Mouse (Mus musculus): ENCODE data around the gene Dock8. TPM values are rescaled to one million over a fixed set of nuclear protein-coding genes. Genes with fewer than 3 reads are reported as not detected.
"Not testable (repeated sequence)": the region's sequence is repeated elsewhere in the genome, so short reads cannot be mapped to it uniquely, and the experiment has no call there.

Dock8 gene
- polyA plus RNA-seq, 1 experiment from 2014 or later = 4.2 TPM

DNA sequence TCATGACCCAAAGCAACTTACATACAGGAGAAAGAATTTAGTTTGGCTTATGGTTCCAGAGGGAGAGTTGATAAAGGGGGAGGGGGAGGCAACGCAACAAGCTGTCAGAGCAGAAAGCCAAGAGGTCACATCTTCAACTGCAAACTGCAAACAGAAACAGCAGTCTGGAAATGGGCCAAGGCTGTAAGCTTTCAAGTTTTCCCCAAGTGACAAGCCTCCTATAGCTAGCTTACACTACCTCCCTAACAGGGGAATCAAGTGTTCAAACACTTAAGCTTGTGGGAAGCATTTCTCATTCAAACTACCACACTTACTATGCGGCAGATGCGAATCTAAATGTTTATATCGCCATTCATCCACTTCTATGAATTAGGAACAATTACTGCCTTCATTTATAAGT, 4.5 kb downstream of the Dock8 start:
- Histone ChIP-seq H3K4me2 (no peak overlapping the region), H3K4me1 (peaks cover 17% of the 10 kb centered on the region), H3K36me3 (no peaks in the 10 kb centered on the region), H3K9ac (no peak overlapping the region), H3K27ac (no peak overlapping the region), H3K27me3 (peaks cover 41% of the 10 kb centered on the region), H3K4me3 (replicated peaks) (no peak overlapping the region), H3K9me3 (replicated peaks) (no peaks in the 10 kb centered on the region)
- ATAC-seq (replicated peaks; ENCODE audit: low FRiP score) = no peak
- WGBS = 65% methylated on average over 4 of the region's 4 CpGs

DNA sequence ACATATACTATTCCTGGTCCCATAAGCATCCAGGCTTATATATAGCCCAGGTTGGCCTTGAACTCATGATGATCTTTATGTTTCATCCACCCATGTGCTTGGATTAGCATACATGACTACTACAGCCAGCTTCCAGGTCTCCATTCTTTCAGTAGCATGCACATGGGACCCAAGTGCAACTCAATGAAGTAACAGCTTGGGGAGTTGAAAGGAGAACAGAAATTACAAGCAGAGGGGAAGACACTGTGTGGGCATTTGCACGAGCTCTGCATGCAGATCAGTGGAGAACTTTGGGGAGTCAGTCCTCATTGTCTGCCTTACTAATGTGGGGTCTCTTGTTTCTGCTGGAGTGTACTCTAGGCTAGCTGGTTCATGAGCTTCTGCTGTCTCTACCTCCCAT, 7.4 kb downstream of the Dock8 start:
- no peak for ATAC-seq (replicated peaks; ENCODE audit: low FRiP score)
- Histone ChIP-seq H3K9me3 (replicated peaks) (no peaks in the 10 kb centered on the region), H3K27me3 (peaks cover 15% of the 10 kb centered on the region), H3K4me3 (replicated peaks) (no peak overlapping the region), H3K4me1 (peaks cover 4% of the 10 kb centered on the region), H3K9ac (no peak overlapping the region), H3K4me2 (no peak overlapping the region), H3K27ac (no peak overlapping the region), H3K36me3 (no peaks in the 10 kb centered on the region)
- WGBS = 70% methylated on average over 1 of the region's 1 CpGs

DNA sequence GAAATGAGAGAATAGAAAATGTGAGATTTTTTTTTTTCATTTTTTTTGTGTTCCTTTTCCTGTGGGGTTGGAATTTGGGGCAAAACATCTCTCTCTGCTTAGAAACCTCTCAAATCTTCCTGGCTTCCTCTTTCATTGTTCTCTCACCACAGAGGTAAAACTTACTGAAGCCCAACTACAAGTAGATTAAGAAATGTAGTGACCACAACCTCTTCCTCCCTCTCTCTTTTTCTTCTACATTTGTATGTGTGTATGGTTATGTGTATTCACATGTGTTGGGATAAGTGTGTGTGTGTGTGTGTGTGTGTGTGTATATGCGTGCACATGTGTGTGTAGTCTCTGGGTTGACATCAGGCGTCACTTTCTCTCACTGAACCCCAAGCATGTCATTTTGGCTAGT, 9.2 kb downstream of the Dock8 start:
- ATAC-seq (replicated peaks; ENCODE audit: low FRiP score) = no peak
- Histone ChIP-seq H3K4me1 (peaks cover 4% of the 10 kb centered on the region), H3K9ac (no peak overlapping the region), H3K4me3 (replicated peaks) (no peak overlapping the region), H3K36me3 (no peaks in the 10 kb centered on the region), H3K27me3 (no peaks in the 10 kb centered on the region), H3K27ac (no peak overlapping the region), H3K9me3 (replicated peaks) (no peaks in the 10 kb centered on the region), H3K4me2 (no peak overlapping the region)
- 86% methylated on average over 2 of the region's 2 CpGs for WGBS

DNA sequence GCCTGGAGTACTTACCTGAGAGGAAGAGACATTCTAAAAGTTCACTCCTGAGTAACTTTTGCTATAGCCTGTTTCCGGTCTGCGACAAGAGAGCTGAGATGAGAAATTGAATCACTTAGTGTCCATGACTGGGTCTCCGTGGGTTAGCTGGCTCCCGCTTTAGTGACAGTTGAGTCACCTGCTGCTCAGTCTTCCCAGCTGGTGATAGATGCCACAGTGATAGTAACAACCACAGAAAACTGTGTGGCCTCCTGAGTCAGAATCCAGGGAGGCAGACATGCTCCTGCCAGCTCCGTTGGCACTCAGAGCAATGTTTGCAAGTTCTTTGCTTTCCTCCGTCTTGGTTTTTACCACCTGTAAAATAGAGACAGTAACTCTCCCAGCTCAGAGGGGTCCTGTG, 23.4 kb downstream of the Dock8 start:
- Histone ChIP-seq H3K9me3 (replicated peaks) (no peaks in the 10 kb centered on the region), H3K4me3 (replicated peaks) (no peak overlapping the region), H3K36me3 (no peaks in the 10 kb centered on the region), H3K27ac (no peak overlapping the region), H3K27me3 (no peaks in the 10 kb centered on the region), H3K4me2 (no peak overlapping the region), H3K4me1 (no peaks in the 10 kb centered on the region), H3K9ac (no peak overlapping the region)
- WGBS = 91% methylated on average over 6 of the region's 6 CpGs
- ATAC-seq (replicated peaks; ENCODE audit: low FRiP score) = no peak

DNA sequence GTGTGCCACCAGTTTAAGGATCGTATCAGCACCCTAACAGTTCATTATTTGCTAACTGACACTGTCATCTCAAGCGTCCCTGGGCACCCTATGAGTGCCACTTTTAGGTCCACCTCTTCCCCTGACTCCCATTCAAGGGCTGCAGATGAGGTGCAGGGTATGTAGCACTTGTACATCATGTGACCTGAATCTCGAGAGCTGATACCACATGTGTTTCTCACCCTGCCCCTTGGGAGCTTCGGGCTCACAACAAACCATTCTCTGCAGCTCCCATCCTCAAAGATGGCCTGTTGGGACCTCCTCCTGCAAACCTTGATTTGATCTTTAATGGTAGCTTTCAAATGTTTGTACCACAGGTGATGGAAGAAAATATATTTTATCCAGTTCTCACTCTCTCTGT, 32.4 kb downstream of the Dock8 start:
- H3K4me1 ChIP-seq = peaks cover 22% of the 10 kb centered on the region
- 80% methylated on average over 4 of the region's 4 CpGs for WGBS
- no peak overlapping the region for H3K4me2 ChIP-seq
- H3K9me3 ChIP-seq (replicated peaks) = no peaks in the 10 kb centered on the region
- H3K36me3 ChIP-seq = no peaks in the 10 kb centered on the region
- no peaks in the 10 kb centered on the region for H3K27me3 ChIP-seq
- H3K27ac ChIP-seq = no peak overlapping the region
- H3K9ac ChIP-seq = no peak overlapping the region
- no peak for ATAC-seq (replicated peaks; ENCODE audit: low FRiP score)
- no peak overlapping the region for H3K4me3 ChIP-seq (replicated peaks)

DNA sequence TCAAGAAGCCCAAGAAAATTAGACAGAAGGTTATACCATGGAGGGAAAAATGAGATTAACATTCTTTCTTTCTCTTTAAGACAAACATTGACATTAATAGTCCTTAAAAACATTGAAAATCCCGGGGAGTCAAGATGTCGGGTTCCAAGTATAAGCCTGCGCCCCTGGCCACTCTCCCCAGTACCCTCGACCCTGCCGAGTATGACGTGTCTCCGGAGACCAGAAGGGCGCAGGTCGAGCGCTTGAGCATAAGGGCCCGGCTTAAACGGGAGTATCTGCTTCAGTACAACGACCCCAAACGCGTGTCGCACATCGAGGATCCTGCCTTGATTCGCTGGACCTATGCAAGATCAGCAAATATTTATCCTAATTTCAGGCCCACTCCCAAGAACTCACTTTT, 33.7 kb downstream of the Dock8 start:
- not testable (repeated sequence) for H3K36me3 ChIP-seq; H3K27ac ChIP-seq; ATAC-seq (replicated peaks; ENCODE audit: low FRiP score); H3K4me3 ChIP-seq (replicated peaks); H3K9me3 ChIP-seq (replicated peaks); H3K4me2 ChIP-seq; H3K27me3 ChIP-seq; H3K9ac ChIP-seq
- peaks cover 28% of the 10 kb centered on the region for H3K4me1 ChIP-seq
- WGBS = 78% methylated on average over 7 of the region's 18 CpGs

DNA sequence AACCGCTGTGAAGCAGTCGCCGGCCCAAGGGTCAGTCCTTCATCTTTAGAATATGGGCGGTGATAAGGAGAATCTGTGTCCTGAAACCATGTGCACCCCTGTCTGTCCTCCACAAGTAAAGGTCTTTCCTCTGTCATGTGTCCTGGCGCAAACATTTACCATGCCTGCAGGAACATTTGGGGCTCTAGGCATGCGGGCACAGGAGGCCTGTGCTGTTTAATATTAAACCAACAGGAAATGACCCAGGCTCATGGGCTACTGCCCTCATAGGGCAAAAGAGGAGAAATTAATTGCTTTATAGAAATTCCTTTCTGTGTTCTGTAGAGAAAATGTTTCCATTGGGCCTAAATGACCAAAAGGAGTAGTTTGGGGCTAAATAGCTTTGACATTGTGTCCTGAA, 36.5 kb downstream of the Dock8 start:
- Histone ChIP-seq H3K36me3 (no peaks in the 10 kb centered on the region), H3K9me3 (replicated peaks) (no peaks in the 10 kb centered on the region), H3K27me3 (no peaks in the 10 kb centered on the region), H3K4me1 (peaks cover 34% of the 10 kb centered on the region), H3K9ac (no peak overlapping the region), H3K27ac (peak overlapping the region; percentile 84), H3K4me3 (replicated peaks) (no peak overlapping the region), H3K4me2 (no peak overlapping the region)
- 75% methylated on average over 6 of the region's 6 CpGs for WGBS
- ATAC-seq (replicated peaks; ENCODE audit: low FRiP score) = peak; percentile 66

DNA sequence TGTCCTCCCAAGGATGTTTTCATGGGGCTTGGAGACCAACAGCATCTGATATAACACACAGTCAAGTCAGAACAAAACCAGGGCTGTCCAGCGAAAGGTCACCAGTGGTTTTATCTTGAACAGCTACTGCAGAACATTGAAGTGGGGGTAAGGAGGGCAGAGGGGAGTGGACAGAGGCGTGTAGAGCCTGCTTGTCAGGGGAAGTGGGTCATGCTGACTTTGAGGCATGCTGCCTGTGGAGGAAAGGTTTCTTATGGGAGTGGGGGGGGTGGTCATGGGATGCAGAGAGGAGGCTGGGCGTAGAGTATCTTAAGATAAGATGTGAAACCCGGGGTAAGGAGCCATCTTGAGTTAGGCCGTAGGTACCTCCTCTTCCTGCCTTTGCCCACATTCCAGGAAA, 37.5 kb downstream of the Dock8 start:
- WGBS = 77% methylated on average over 5 of the region's 5 CpGs
- H3K9me3 ChIP-seq (replicated peaks) = no peaks in the 10 kb centered on the region
- no peaks in the 10 kb centered on the region for H3K36me3 ChIP-seq
- no peak overlapping the region for H3K9ac ChIP-seq
- ATAC-seq (replicated peaks; ENCODE audit: low FRiP score) = no peak
- H3K27me3 ChIP-seq = no peaks in the 10 kb centered on the region
- no peak overlapping the region for H3K4me3 ChIP-seq (replicated peaks)
- H3K27ac ChIP-seq = peak overlapping the region; percentile 84
- no peak overlapping the region for H3K4me2 ChIP-seq
- H3K4me1 ChIP-seq = peaks cover 39% of the 10 kb centered on the region

DNA sequence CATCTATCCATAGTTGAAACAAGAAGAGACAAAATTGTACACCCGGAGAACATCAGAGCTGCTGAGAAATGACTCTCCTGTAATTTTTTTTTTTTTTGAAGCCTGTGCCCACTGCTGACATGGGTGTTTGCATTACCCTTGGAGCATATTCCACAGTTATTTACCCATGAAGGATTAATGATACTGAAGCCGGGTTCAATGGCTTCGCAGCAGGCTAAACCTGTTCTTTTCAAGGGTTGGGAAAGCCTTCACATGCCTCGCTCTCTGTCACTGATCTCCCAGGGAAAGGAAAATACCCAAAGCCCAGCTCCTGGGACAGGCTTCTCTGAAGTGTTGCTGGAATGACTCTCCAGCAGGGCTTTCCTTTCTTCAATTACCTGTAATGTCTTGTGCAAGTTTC, 37.9 kb downstream of the Dock8 start:
- Histone ChIP-seq H3K27me3 (no peaks in the 10 kb centered on the region), H3K27ac (peak overlapping the region; percentile 84), H3K9me3 (replicated peaks) (no peaks in the 10 kb centered on the region), H3K4me1 (peaks cover 39% of the 10 kb centered on the region), H3K4me3 (replicated peaks) (no peak overlapping the region), H3K36me3 (no peaks in the 10 kb centered on the region), H3K4me2 (no peak overlapping the region), H3K9ac (no peak overlapping the region)
- ATAC-seq (replicated peaks; ENCODE audit: low FRiP score) = no peak
- WGBS = 77% methylated on average over 4 of the region's 4 CpGs

DNA sequence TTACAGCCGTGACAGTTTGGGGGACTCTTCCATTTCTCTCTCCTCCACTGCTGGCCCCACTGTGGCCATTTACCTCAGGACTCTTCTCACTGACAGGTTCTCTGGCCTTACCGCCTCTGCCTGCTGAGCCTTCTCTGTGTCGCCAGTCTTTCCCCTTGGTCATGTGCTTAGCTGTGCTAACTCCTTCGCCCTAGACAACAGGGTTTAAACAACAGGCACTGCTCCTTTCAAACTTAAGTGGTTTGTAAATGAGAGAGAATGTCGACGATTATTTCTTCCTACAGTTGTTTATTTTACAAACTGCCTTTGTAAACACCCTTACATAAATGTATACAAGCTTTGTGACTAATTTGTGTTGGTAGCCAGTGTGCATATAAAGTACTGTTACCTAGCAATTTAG, 39.0 kb downstream of the Dock8 start:
- ATAC-seq (replicated peaks; ENCODE audit: low FRiP score) = no peak

DNA sequence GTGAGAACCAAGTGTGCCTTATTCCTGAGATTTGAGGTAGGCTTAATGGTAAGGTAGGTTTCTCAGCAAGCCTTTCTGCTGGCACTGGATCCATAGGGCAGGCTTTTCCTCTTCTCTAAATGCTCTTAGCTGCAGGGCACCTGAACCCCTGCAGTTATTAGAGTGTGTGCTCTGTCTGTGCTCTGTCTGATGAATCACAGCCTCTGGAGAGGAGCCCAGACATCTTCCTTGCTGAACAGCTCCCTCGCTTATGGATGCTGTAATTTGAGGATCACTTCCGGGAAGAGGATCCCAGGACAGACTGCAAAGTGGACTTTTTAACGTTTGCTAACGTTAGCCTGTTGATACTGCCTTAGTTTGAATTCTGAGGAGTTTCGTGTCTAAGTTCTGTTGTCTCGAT, 41.9 kb downstream of the Dock8 start:
- Histone ChIP-seq H3K4me3 (replicated peaks) (no peak overlapping the region), H3K9ac (no peak overlapping the region), H3K4me1 (peaks cover 22% of the 10 kb centered on the region), H3K27me3 (no peaks in the 10 kb centered on the region), H3K9me3 (replicated peaks) (no peaks in the 10 kb centered on the region), H3K4me2 (no peak overlapping the region), H3K27ac (no peak overlapping the region), H3K36me3 (no peaks in the 10 kb centered on the region)
- ATAC-seq (replicated peaks; ENCODE audit: low FRiP score) = no peak
- 40% methylated on average over 6 of the region's 6 CpGs for WGBS

More for the DNA sequence above, 39.0 kb downstream of the Dock8 start:
- H3K4me1 ChIP-seq = peaks cover 39% of the 10 kb centered on the region
- no peaks in the 10 kb centered on the region for H3K9me3 ChIP-seq (replicated peaks)
- H3K4me3 ChIP-seq (replicated peaks) = no peak overlapping the region
- no peaks in the 10 kb centered on the region for H3K36me3 ChIP-seq
- WGBS = 44% methylated on average over 6 of the region's 6 CpGs
- no peaks in the 10 kb centered on the region for H3K27me3 ChIP-seq
- no peak overlapping the region for H3K4me2 ChIP-seq
- peak overlapping the region; percentile 48; the same call in 1 of the 2 replicates for H3K27ac ChIP-seq
- H3K9ac ChIP-seq = no peak overlapping the region

DNA sequence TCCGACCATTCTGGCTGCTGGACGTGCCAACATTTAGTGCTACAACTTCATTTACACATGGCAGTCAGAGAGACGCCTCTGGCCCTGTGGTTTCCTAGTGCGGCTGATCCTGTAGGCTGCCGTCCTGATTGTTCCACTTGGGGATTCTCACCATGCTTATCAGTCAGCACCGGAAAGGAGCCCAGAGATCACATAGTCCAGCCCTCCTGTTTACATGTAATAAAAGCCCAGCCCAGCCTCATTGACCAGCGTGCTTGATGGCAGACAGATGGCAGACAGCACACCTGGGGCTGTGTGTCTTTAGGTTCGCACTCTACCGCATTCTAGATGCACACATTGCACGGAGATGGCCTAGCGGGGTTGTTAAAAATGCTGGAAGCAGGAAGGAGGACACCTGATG, 43.6 kb downstream of the Dock8 start:
- Histone ChIP-seq H3K36me3 (no peaks in the 10 kb centered on the region), H3K4me1 (peaks cover 11% of the 10 kb centered on the region), H3K9ac (no peak overlapping the region), H3K4me2 (no peak overlapping the region), H3K27ac (no peak overlapping the region), H3K27me3 (no peaks in the 10 kb centered on the region), H3K4me3 (replicated peaks) (no peak overlapping the region), H3K9me3 (replicated peaks) (no peaks in the 10 kb centered on the region)
- no peak for ATAC-seq (replicated peaks; ENCODE audit: low FRiP score)
- 75% methylated on average over 11 of the region's 11 CpGs for WGBS

DNA sequence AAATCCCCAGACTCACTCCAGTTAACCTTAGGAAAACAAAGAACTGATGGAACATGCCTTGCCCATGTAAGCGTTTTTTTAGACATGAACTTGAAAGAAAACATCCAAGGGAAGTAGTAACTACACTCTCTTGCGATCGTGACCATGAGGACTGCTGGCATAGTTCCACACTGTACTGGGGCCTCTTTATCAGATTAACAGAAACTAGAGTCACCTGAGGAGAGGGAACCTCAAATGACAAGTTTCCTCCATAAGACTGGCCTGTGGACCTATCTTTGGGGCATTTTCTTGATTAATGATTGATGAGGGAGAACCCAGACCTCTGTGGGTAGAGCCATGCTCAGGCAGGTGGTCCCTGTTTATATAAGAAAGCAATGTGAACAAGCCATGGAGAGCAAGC, 44.7 kb downstream of the Dock8 start:
- Histone ChIP-seq H3K4me2 (no peak overlapping the region), H3K27ac (peak overlapping the region; percentile 42; the same call in 1 of the 2 replicates), H3K4me3 (replicated peaks) (no peak overlapping the region), H3K27me3 (no peaks in the 10 kb centered on the region), H3K9ac (no peak overlapping the region), H3K4me1 (peaks cover 5% of the 10 kb centered on the region), H3K9me3 (replicated peaks) (no peaks in the 10 kb centered on the region), H3K36me3 (no peaks in the 10 kb centered on the region)
- 57% methylated on average over 3 of the region's 3 CpGs for WGBS
- no peak for ATAC-seq (replicated peaks; ENCODE audit: low FRiP score)
